Mouse (Mus musculus): ENCODE measurements around the gene Dio1. TPM values are rescaled to one million over a fixed set of nuclear protein-coding genes. Genes with fewer than 3 reads are reported as not detected.
A peak's percentile ranks its signal among the peaks of the same experiment; 100 is the strongest.

The Dio1 gene
- polyA plus RNA-seq, 1 experiment from 2014 or later = not detected

DNA sequence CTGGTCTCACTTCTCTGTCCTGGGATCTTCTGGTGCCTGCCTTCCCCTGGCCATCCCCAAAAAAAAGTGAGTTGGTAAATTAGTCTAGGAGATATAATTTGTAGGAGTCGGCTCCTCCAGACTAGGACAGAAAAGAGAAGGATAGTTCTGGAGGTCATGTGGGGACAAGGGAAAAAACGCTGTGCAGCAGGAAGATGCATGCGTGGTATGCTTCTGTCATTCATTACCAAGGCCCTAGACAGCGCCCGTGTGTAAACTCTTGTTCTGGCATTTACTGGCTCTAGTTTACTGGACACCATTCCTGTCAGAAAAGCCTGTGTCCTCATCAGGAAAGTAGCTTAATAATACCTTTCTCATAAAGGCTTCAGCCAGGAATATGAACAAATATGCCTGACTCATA is 32.5 kb downstream of the Dio1 start:
- no peak for ATAC-seq (ENCODE audit: insufficient number of reproducible peaks, insufficient read depth, low FRiP score, low read depth)

DNA sequence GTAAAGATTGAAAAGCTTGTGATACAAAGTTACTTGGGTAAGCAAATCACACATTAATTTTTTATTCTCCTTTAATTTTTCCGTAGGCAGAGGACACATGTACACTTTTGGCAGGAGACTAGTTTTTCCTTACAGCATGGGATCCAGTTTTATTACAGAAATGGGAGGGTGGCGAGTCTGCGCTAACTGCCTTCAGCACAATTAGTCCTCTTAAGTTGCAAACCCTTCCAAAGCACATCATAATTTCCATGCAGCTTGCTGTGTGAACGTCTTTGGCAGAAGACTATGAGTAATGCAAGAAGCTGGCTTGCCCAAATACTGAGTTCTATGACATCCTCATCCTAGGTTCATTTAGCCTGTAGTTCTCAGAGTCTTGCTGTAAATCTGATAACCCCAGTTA is 33.3 kb downstream of the Dio1 start:
- no peaks in the 10 kb centered on the region for H3K9me3 ChIP-seq (ENCODE audit: control insufficient read depth, low read depth, low read length)
- H3K36me3 ChIP-seq (ENCODE audit: control insufficient read depth, insufficient read depth, low read length) = no peaks in the 10 kb centered on the region
- 84% methylated on average over 4 of the region's 4 CpGs for WGBS
- no peak overlapping the region for H3K4me3 ChIP-seq (ENCODE audit: low read depth, low read length)
- no peaks in the 10 kb centered on the region for H3K4me1 ChIP-seq (ENCODE audit: control insufficient read depth, insufficient read depth, low read length)
- no peak overlapping the region for H3K9ac ChIP-seq (replicated peaks; ENCODE audit: low read depth, low read length)
- no peak for ATAC-seq (ENCODE audit: insufficient number of reproducible peaks, insufficient read depth, low FRiP score, low read depth)
- H3K4me2 ChIP-seq (replicated peaks; ENCODE audit: low read depth, low read length) = no peak overlapping the region
- H3K27me3 ChIP-seq (ENCODE audit: control insufficient read depth, insufficient read depth, low read length) = no peaks in the 10 kb centered on the region
- H3K27ac ChIP-seq (ENCODE audit: low read length) = no peak overlapping the region

More for the DNA sequence above, 32.5 kb downstream of the Dio1 start:
- Histone ChIP-seq H3K4me1 (ENCODE audit: control insufficient read depth, insufficient read depth, low read length) (no peaks in the 10 kb centered on the region), H3K27ac (ENCODE audit: low read length) (no peak overlapping the region), H3K9me3 (ENCODE audit: control insufficient read depth, low read depth, low read length) (no peaks in the 10 kb centered on the region), H3K36me3 (ENCODE audit: control insufficient read depth, insufficient read depth, low read length) (no peaks in the 10 kb centered on the region), H3K9ac (replicated peaks; ENCODE audit: low read depth, low read length) (no peak overlapping the region), H3K4me2 (replicated peaks; ENCODE audit: low read depth, low read length) (no peak overlapping the region), H3K27me3 (ENCODE audit: control insufficient read depth, insufficient read depth, low read length) (no peaks in the 10 kb centered on the region), H3K4me3 (ENCODE audit: low read depth, low read length) (no peak overlapping the region)
- 63% methylated on average over 5 of the region's 5 CpGs for WGBS

DNA sequence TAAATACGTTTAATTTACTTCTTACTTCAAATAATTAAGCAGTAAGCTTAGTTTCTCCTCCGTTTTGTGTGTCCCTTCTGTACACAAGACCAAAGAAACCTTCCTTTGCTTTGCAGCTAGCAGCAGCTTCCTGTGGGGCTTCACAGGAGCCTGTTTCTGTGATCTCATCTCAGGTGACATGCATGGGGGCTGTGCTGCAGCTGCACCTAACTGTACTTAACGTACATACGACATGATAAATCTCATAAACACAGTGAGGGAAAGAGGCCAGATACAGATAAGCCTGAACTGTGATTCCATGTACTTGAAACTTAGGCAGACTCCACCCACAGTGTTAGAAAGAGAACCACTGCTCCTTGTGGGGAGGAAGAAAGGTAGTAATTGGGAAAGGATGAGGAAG is 47.0 kb downstream of the Dio1 start:
- peaks cover 3% of the 10 kb centered on the region; the same call in 1 of the 2 replicates for H3K36me3 ChIP-seq (ENCODE audit: control insufficient read depth, insufficient read depth, low read length)
- no peak overlapping the region for H3K27ac ChIP-seq (ENCODE audit: low read length)
- 29% methylated on average over 4 of the region's 4 CpGs for WGBS

DNA sequence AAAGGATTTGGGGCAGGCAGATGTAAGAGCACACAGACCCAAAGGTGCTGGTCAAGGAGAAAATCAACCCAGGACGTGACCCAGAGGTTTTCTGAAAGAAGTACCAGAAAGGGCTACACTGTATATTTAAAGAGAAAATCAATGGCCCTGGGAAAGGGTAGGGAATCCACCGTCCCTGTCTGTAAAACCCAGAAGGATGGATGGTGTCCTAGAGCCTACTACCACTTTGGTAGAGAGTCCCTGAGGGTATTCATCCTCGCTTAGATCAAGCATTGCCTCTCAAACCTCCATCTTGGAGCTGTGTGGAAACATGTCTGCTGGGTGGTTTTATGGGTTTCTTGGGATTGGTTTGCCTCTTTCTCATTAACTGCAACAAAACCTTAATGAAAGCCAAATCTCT is 52.6 kb downstream of the Dio1 start:
- no peaks in the 10 kb centered on the region for H3K9me3 ChIP-seq (ENCODE audit: control insufficient read depth, low read depth, low read length)
- peak overlapping the region; percentile 65; the same call in 1 of the 2 replicates for H3K9ac ChIP-seq (replicated peaks; ENCODE audit: low read depth, low read length)
- no peak overlapping the region for H3K27ac ChIP-seq (ENCODE audit: low read length)
- peaks cover 2% of the 10 kb centered on the region; the same call in 1 of the 2 replicates for H3K4me1 ChIP-seq (ENCODE audit: control insufficient read depth, insufficient read depth, low read length)
- no peaks in the 10 kb centered on the region for H3K36me3 ChIP-seq (ENCODE audit: control insufficient read depth, insufficient read depth, low read length)
- WGBS = 22% methylated on average over 3 of the region's 3 CpGs
- H3K27me3 ChIP-seq (ENCODE audit: control insufficient read depth, insufficient read depth, low read length) = no peaks in the 10 kb centered on the region
- peak overlapping the region; percentile 92 for H3K4me3 ChIP-seq (ENCODE audit: low read depth, low read length)
- ATAC-seq (ENCODE audit: insufficient number of reproducible peaks, insufficient read depth, low FRiP score, low read depth) = no peak
- peak overlapping the region; percentile 60 for H3K4me2 ChIP-seq (replicated peaks; ENCODE audit: low read depth, low read length)

More for the DNA sequence above, 47.0 kb downstream of the Dio1 start:
- Histone ChIP-seq H3K9ac (replicated peaks; ENCODE audit: low read depth, low read length) (no peak overlapping the region), H3K4me1 (ENCODE audit: control insufficient read depth, insufficient read depth, low read length) (no peaks in the 10 kb centered on the region), H3K27me3 (ENCODE audit: control insufficient read depth, insufficient read depth, low read length) (no peaks in the 10 kb centered on the region), H3K4me2 (replicated peaks; ENCODE audit: low read depth, low read length) (no peak overlapping the region), H3K4me3 (ENCODE audit: low read depth, low read length) (no peak overlapping the region), H3K9me3 (ENCODE audit: control insufficient read depth, low read depth, low read length) (no peaks in the 10 kb centered on the region)
- ATAC-seq (ENCODE audit: insufficient number of reproducible peaks, insufficient read depth, low FRiP score, low read depth) = no peak

DNA sequence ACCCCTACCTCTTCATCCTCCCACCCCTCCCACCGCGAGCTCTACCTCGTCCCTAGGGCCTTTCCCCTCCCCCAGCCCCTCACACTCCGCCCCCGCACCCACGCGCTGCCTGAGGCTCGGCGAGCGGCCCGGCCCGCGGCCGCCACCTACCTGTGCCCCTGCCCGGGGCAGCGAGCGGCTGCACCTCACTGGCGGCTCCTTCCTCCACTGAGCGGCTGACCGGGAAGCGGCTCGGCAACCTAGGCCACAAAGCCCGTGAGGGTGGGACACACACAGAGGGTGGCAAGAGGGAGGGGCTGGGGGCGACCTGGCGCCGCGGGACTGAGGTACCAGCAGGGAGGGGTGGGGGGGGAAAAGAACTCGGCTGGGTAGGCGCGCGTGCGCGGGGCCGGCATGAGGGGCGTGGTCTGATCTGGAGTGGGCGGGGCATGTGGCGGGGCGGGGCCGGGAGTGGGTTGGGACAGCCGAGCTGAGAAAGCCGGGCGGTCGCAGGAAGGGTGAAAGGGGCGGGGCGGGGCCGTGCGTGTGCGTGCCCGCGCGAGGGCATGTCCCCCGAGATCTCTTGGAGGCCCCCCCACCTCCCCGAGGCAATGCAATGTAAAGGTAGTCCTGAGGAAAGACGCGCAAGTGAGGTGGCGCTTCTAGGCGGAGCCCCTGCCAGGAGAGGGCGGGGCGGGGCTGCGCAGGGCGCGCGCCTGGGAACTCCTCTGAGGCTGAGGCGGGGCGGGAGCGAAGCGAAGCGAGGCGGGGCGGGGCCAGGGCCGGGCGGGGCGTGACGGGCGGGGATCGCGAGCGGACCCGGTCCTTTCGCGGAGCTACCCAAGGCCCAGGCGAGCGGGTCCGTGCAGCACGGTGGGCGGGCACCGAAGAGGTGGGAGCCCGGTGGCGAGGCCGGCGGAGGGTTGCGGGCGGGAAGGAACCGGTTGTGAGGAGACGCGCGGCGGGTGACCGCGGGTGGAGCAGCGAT is 53.6 kb downstream of the Dio1 start, which contains the start of the genes Lrrc42 and Hspb11:
Lrrc42 (minus strand) TSS at position 408 of the 967 bp plus-strand sequence.
Hspb11 (plus strand) TSS at position 469 of the 967 bp plus-strand sequence.
- Histone ChIP-seq H3K4me3 (ENCODE audit: low read depth, low read length) (peak within 1 kb of the TSS; percentile 92), H3K36me3 (ENCODE audit: control insufficient read depth, insufficient read depth, low read length) (no peaks in the 10 kb centered on the region), H3K9me3 (ENCODE audit: control insufficient read depth, low read depth, low read length) (no peaks in the 10 kb centered on the region), H3K4me1 (ENCODE audit: control insufficient read depth, insufficient read depth, low read length) (peaks cover 5% of the 10 kb centered on the region; the same call in 1 of the 2 replicates), H3K27me3 (ENCODE audit: control insufficient read depth, insufficient read depth, low read length) (no peaks in the 10 kb centered on the region), H3K27ac (ENCODE audit: low read length) (peak within 1 kb of the TSS; percentile 67), H3K4me2 (replicated peaks; ENCODE audit: low read depth, low read length) (peak within 1 kb of the TSS; percentile 63), H3K9ac (replicated peaks; ENCODE audit: low read depth, low read length) (peak within 1 kb of the TSS; percentile 72)
- WGBS = under 1% methylated on average over 94 of the region's 101 CpGs
- ATAC-seq (ENCODE audit: insufficient number of reproducible peaks, insufficient read depth, low FRiP score, low read depth) = peak; percentile 96

DNA sequence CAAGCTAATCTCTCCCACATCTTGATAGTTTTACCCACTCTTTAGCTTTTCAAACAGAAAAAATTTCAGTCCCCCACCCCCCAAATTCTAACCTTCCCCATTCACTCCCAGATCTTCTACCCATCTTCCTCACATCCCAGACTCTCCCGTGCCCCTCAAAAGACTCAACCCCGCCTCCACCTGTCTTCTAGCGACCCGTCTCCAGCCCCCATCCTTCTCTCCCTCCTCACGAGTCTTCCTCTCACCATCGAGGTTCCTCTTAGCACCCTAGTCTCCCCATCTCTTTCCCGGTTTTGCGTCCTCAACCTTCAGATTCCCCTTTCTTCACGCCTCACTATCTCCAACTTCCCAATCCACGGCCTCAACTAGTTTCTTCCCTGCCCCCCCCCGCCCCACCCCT is 54.4 kb downstream of the Dio1 start:
- WGBS = under 1% methylated on average over 11 of the region's 11 CpGs
- no peak for ATAC-seq (ENCODE audit: insufficient number of reproducible peaks, insufficient read depth, low FRiP score, low read depth)

DNA sequence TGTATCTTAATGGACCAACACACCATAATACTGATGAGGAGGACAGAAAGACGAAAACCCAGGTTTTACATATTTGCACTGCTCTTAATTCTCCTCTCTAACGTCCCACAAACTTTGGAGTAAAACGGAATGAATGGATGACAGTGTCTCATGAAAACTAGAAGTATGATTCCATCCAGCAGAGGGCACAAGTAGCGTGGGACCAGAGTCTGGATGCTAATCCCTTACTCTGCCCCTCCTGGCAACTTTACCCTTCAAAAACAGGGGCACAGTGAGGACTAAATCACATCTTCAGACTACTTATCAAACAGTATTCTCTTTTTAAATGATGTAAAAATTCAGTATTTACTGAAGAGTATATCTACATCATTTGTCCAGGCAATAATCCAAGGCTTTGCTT is 56.5 kb downstream of the Dio1 start:
- H3K4me1 ChIP-seq (ENCODE audit: control insufficient read depth, insufficient read depth, low read length) = peaks cover 5% of the 10 kb centered on the region; the same call in 1 of the 2 replicates
- no peak overlapping the region for H3K4me3 ChIP-seq (ENCODE audit: low read depth, low read length)
- ATAC-seq (ENCODE audit: insufficient number of reproducible peaks, insufficient read depth, low FRiP score, low read depth) = no peak
- no peaks in the 10 kb centered on the region for H3K9me3 ChIP-seq (ENCODE audit: control insufficient read depth, low read depth, low read length)
- no peaks in the 10 kb centered on the region for H3K36me3 ChIP-seq (ENCODE audit: control insufficient read depth, insufficient read depth, low read length)
- H3K4me2 ChIP-seq (replicated peaks; ENCODE audit: low read depth, low read length) = no peak overlapping the region
- H3K9ac ChIP-seq (replicated peaks; ENCODE audit: low read depth, low read length) = no peak overlapping the region
- H3K27ac ChIP-seq (ENCODE audit: low read length) = no peak overlapping the region
- WGBS = 20% methylated on average over 4 of the region's 4 CpGs
- H3K27me3 ChIP-seq (ENCODE audit: control insufficient read depth, insufficient read depth, low read length) = no peaks in the 10 kb centered on the region

More for the DNA sequence above, 54.4 kb downstream of the Dio1 start:
- H3K9ac ChIP-seq (replicated peaks; ENCODE audit: low read depth, low read length) = peak overlapping the region; percentile 72
- no peaks in the 10 kb centered on the region for H3K9me3 ChIP-seq (ENCODE audit: control insufficient read depth, low read depth, low read length)
- H3K27me3 ChIP-seq (ENCODE audit: control insufficient read depth, insufficient read depth, low read length) = no peaks in the 10 kb centered on the region
- H3K4me2 ChIP-seq (replicated peaks; ENCODE audit: low read depth, low read length) = peak overlapping the region; percentile 63
- H3K4me1 ChIP-seq (ENCODE audit: control insufficient read depth, insufficient read depth, low read length) = peaks cover 5% of the 10 kb centered on the region; the same call in 1 of the 2 replicates
- peak overlapping the region; percentile 67; the same call in 1 of the 2 replicates for H3K27ac ChIP-seq (ENCODE audit: low read length)
- no peaks in the 10 kb centered on the region for H3K36me3 ChIP-seq (ENCODE audit: control insufficient read depth, insufficient read depth, low read length)
- peak overlapping the region; percentile 92 for H3K4me3 ChIP-seq (ENCODE audit: low read depth, low read length)

DNA sequence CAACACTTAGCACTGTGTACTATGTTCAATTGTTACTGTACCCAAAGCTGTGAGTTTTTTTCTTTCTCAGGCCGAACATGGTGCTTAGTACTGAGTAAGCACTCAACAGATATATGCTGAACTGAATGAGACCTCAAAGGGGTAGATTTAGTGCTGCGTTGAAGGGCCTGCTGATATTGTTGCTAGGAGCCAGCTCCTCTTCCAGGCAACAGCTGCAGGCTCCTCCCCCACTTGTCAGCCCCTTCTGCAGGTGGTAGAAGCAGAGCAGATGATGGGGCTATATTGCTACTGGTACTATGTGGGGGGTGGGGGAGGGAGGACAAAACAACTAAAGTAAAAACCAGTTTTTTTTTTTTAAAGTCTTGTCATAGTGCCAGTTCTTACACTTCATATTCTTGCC is 57.5 kb downstream of the Dio1 start:
- Histone ChIP-seq H3K27me3 (ENCODE audit: control insufficient read depth, insufficient read depth, low read length) (no peaks in the 10 kb centered on the region), H3K4me3 (ENCODE audit: low read depth, low read length) (no peak overlapping the region), H3K27ac (ENCODE audit: low read length) (no peak overlapping the region), H3K36me3 (ENCODE audit: control insufficient read depth, insufficient read depth, low read length) (no peaks in the 10 kb centered on the region), H3K9me3 (ENCODE audit: control insufficient read depth, low read depth, low read length) (no peaks in the 10 kb centered on the region), H3K9ac (replicated peaks; ENCODE audit: low read depth, low read length) (no peak overlapping the region), H3K4me2 (replicated peaks; ENCODE audit: low read depth, low read length) (no peak overlapping the region), H3K4me1 (ENCODE audit: control insufficient read depth, insufficient read depth, low read length) (peaks cover 5% of the 10 kb centered on the region; the same call in 1 of the 2 replicates)
- 51% methylated on average over 2 of the region's 2 CpGs for WGBS
- ATAC-seq (ENCODE audit: insufficient number of reproducible peaks, insufficient read depth, low FRiP score, low read depth) = no peak

Measured in stomach, embryonic 14.5 days (tissue).